Mouse (Mus musculus) hindbrain, embryonic 11.5 days (tissue): ENCODE results near the gene Lin52. TPM values are rescaled to one million over a fixed set of nuclear protein-coding genes. Genes with fewer than 3 reads are reported as not detected.

Experiments
- ATAC-seq: fragments of 200-750 bp; cut with Nextera tagmentation; 2 replicates; pipeline ENCODE4 v1.8.0; 2017; ENCODE audit warnings: mild to moderate bottlenecking, moderate TSS enrichment, moderate library complexity; ENCODE audit not compliant: low FRiP score
- DNase-seq: peaks from one replicate; pipeline ENCODE4 v3.0.0-alpha.2; 2015; ENCODE audit warnings: low spot score
- H3K27ac ChIP-seq: fragments of 300-500 bp; sonication (generic); 2 replicates; pipeline ENCODE4 v1.5.1; 2014; ENCODE audit warnings: mild to moderate bottlenecking, low read depth, low read length
- H3K27me3 ChIP-seq: fragments of 300-500 bp; sonication (generic); 2 replicates; pipeline ENCODE4 v1.6.1; 2014; ENCODE audit warnings: mild to moderate bottlenecking, low read length, moderate library complexity, mixed read lengths; ENCODE audit not compliant: control insufficient read depth, insufficient read depth
- H3K36me3 ChIP-seq: fragments of 300-500 bp; sonication (generic); 2 replicates; pipeline ENCODE4 v1.6.1; 2014; ENCODE audit warnings: mild to moderate bottlenecking, low read length, moderate library complexity, mixed read lengths; ENCODE audit not compliant: control insufficient read depth, insufficient read depth
- H3K4me1 ChIP-seq: fragments of 300-500 bp; sonication (generic); replicated peaks from 2 replicates; pipeline ENCODE4 v1.6.1; 2014; ENCODE audit warnings: low read length, mixed read lengths; ENCODE audit not compliant: control insufficient read depth, insufficient read depth
- H3K4me2 ChIP-seq: fragments of 300-500 bp; sonication (generic); replicated peaks from 2 replicates; pipeline ENCODE4 v1.6.1; 2014; ENCODE audit warnings: mild to moderate bottlenecking, low read depth, low read length
- H3K4me3 ChIP-seq: fragments of 300-500 bp; sonication (generic); 2 replicates; pipeline ENCODE4 v1.5.1; 2014; ENCODE audit warnings: low read depth, low read length
- H3K9ac ChIP-seq: fragments of 300-500 bp; sonication (generic); 2 replicates; pipeline ENCODE4 v1.6.1; 2014; ENCODE audit warnings: low read depth, low read length
- H3K9me3 ChIP-seq: fragments of 300-500 bp; sonication (generic); 2 replicates; pipeline ENCODE4 v1.6.1; 2016; ENCODE audit warnings: low read length; ENCODE audit not compliant: control insufficient read depth
- WGBS: fragments of 180-500 bp; shearing (Covaris S2); extraction: QIAGEN DNeasy Blood & Tissue Kit; methylation state at CpG from one replicate; pipeline ENCODE4 v1.1.7; 2014; 5-methylcytosine and 5-hydroxymethylcytosine counted together
- polyA plus RNA-seq: library from polyadenylated mRNA; unstranded; fragments of >200 nt; fragmentation: Nextera tagmentation; extraction: Ambion mirVana; gene quantifications from 2 replicates; pipeline ENCODE4 v1.2.1, GENCODE M21; 2014

Gene Lin52
- polyA plus RNA-seq, 1 experiment from 2014 or later: 32.8 TPM

DNA sequence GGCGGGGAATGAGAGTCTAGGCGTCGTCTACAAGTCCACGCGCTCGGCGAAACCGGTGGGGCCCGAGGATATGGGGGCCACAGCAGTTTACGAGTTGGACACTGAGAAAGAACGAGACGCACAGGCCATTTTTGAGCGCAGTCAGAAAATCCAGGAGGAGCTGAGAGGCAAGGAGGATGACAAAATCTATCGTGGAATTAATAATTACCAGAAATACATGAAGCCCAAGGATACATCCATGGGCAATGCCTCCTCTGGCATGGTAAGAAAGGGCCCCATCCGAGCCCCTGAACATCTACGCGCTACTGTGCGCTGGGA, 33.7 kb upstream of the Lin52 start:
- Histone ChIP-seq H3K9me3 (no peaks in the 10 kb centered on the region), H3K4me3 (peak overlapping the region; percentile 46), H3K4me1 (no peaks in the 10 kb centered on the region), H3K9ac (peak overlapping the region; percentile 61), H3K27ac (no peak overlapping the region), H3K36me3 (no peaks in the 10 kb centered on the region), H3K4me2 (peak overlapping the region; percentile 73), H3K27me3 (no peaks in the 10 kb centered on the region)
- no peak for DNase-seq
- WGBS: 36% methylated on average over 18 of the region's 18 CpGs
- ATAC-seq: no peak

DNA sequence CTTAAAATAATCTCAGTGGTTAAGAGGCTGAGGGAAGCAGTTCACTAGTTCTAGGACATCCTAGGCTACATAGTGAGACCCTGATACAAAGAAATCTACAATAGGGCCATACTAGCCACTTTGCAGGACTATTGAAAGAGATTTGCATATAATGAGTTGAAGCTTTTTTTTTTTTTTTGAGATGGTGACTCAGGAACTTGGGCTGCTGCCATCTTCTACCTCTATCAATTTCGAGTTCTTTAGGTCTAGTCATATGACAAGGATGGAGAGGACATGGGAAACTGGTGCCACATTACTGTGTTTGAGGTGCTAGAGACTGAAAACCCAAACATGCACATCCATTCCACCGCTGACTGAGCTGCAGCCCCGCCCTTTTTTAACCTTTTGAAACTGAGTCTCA, 27.2 kb upstream of the Lin52 start:
- Histone ChIP-seq H3K9ac (no peak overlapping the region), H3K36me3 (no peaks in the 10 kb centered on the region), H3K4me2 (no peak overlapping the region), H3K9me3 (no peaks in the 10 kb centered on the region), H3K4me1 (no peaks in the 10 kb centered on the region), H3K27me3 (no peaks in the 10 kb centered on the region), H3K27ac (no peak overlapping the region), H3K4me3 (no peak overlapping the region)
- WGBS: 57% methylated on average over 3 of the region's 3 CpGs
- ATAC-seq: no peak
- DNase-seq: no peak

- 91% methylated on average over 2 of the region's 2 CpGs for WGBS
- Histone ChIP-seq H3K4me1 (no peaks in the 10 kb centered on the region), H3K9ac (no peak overlapping the region), H3K27me3 (no peaks in the 10 kb centered on the region), H3K4me2 (no peak overlapping the region), H3K4me3 (no peak overlapping the region), H3K9me3 (no peaks in the 10 kb centered on the region), H3K27ac (no peak overlapping the region), H3K36me3 (no peaks in the 10 kb centered on the region)
- DNase-seq (no peak), ATAC-seq (no peak)
These were observed 21.4 kb upstream of the Lin52 start for GRCm38 (mm10) chr12:84429825-84430224.

DNA sequence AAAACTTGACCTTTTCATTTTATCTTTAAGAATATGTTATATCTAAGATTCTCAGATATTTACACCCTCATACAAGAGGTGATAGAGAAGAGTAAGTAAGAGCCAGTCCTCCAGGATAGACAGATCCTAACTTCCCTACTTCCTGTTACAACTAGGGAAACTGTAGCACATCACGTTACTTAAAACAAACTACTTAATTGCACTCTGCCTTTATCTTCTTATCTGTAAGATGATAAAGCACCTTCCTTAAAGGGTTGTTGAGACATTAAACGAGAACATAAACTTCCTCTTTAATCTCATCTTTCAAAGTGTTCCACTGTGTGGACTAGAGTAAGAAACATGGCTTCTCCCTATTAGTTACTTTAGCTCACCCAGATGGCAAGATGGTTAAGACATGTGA, 12.5 kb upstream of the Lin52 start:
- ATAC-seq: no peak
- H3K4me2 ChIP-seq: no peak overlapping the region
- H3K4me3 ChIP-seq: no peak overlapping the region
- H3K9me3 ChIP-seq: no peaks in the 10 kb centered on the region
- 82% methylated on average over 2 of the region's 2 CpGs for WGBS
- no peaks in the 10 kb centered on the region for H3K27me3 ChIP-seq
- no peaks in the 10 kb centered on the region for H3K36me3 ChIP-seq
- no peak for DNase-seq
- no peak overlapping the region for H3K27ac ChIP-seq
- no peak overlapping the region for H3K9ac ChIP-seq
- no peaks in the 10 kb centered on the region for H3K4me1 ChIP-seq

- DNase-seq (no peak), ATAC-seq (no peak)
- no peak overlapping the region for H3K9ac ChIP-seq
- no peaks in the 10 kb centered on the region for H3K27me3 ChIP-seq
- H3K4me1 ChIP-seq: no peaks in the 10 kb centered on the region
- WGBS: 76% methylated on average over 4 of the region's 4 CpGs
- no peak overlapping the region for H3K4me3 ChIP-seq
- no peak overlapping the region for H3K4me2 ChIP-seq
- no peaks in the 10 kb centered on the region for H3K9me3 ChIP-seq
- H3K36me3 ChIP-seq: no peaks in the 10 kb centered on the region
- no peak overlapping the region for H3K27ac ChIP-seq
These were observed 8.7 kb upstream of the Lin52 start for GRCm38 (mm10) chr12:84442526-84442925.

DNA sequence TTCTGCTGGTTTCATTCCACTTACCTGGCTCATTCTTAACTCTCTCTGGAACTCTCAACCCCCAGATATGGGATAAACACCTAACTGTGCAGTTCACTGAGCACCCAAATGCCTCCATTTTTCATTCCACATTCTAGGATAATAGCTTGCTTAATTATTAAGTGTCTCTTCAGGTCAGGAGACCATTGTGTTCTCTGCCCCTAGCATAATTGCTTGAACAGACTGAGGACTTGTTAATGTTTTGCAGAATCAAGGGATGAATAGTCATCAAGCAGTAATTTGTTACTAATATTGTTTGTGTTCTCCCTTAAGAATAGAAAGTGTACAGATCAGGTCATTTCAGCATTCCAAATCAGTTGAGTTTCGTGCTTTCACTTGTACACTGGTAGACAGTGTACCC, 3.8 kb upstream of the Lin52 start:
- Histone ChIP-seq H3K9ac (no peak overlapping the region), H3K4me1 (no peaks in the 10 kb centered on the region), H3K27me3 (no peaks in the 10 kb centered on the region), H3K27ac (no peak overlapping the region), H3K36me3 (no peaks in the 10 kb centered on the region), H3K9me3 (no peaks in the 10 kb centered on the region), H3K4me3 (no peak overlapping the region), H3K4me2 (no peak overlapping the region)
- DNase-seq (no peak), ATAC-seq (no peak)
- 63% methylated on average over 1 of the region's 1 CpGs for WGBS

DNA sequence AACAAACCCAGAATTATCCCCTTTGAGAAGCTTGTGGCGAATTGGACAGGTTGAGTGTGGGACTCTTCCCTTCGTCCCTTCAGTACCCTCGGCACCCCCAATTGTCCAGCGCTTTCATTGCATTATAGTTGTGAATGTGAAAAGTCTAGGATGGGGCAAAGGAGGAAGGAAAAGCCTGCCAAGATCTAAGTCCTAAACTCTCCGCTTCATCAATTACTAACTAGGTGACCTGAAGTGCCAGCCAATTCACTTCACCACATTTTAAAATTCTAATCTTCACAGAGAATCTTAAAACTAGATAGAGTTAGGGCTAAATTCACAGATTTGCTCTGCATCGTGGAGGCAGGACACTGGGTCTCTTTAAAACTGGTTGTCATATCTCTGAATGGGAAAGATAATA, 3.0 kb upstream of the Lin52 start:
- no peak overlapping the region for H3K4me3 ChIP-seq
- no peak overlapping the region for H3K27ac ChIP-seq
- H3K9me3 ChIP-seq: no peaks in the 10 kb centered on the region
- no peak overlapping the region for H3K9ac ChIP-seq
- H3K36me3 ChIP-seq: no peaks in the 10 kb centered on the region
- H3K4me1 ChIP-seq: no peaks in the 10 kb centered on the region; the same call in 1 of the 2 replicates
- DNase-seq: no peak
- 86% methylated on average over 6 of the region's 6 CpGs for WGBS
- no peak overlapping the region for H3K4me2 ChIP-seq
- no peak for ATAC-seq
- H3K27me3 ChIP-seq: no peaks in the 10 kb centered on the region

GRCm38 (mm10) chr12:84449887-84450286, 1.3 kb upstream of the Lin52 start:
- Histone ChIP-seq H3K27me3 (no peaks in the 10 kb centered on the region), H3K9me3 (no peaks in the 10 kb centered on the region), H3K9ac (no peak overlapping the region), H3K27ac (no peak overlapping the region), H3K4me1 (no peaks in the 10 kb centered on the region; the same call in 1 of the 2 replicates), H3K4me3 (no peak overlapping the region), H3K4me2 (peak overlapping the region; percentile 57), H3K36me3 (no peaks in the 10 kb centered on the region)
- WGBS: 47% methylated on average over 10 of the region's 10 CpGs
- DNase-seq (no peak), ATAC-seq (no peak)

DNA sequence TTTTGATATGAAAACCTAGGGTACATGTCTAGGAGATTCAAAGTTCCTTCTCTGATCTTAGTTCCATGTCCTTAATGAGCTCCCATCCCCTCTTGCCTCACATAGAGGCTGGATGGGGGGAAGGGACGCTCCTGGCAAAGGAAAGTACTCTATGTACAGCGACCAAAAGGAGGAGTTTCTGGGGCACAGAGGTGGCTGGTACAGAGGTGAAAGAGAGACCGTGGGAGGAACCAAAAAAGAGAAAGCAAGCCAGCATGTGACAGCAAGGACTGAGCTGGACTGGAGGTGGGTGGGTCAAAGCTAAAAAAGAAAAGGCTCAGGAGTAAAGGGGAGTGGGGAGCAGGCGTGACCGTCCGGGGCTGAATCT, 888 bp upstream of the Lin52 start:
- H3K27me3 ChIP-seq: no peaks in the 10 kb centered on the region
- DNase-seq (no peak), ATAC-seq (no peak)
- H3K36me3 ChIP-seq: no peaks in the 10 kb centered on the region
- H3K4me3 ChIP-seq: peak overlapping the region; percentile 47
- no peaks in the 10 kb centered on the region; the same call in 1 of the 2 replicates for H3K4me1 ChIP-seq
- H3K4me2 ChIP-seq: peak overlapping the region; percentile 57
- H3K9me3 ChIP-seq: no peaks in the 10 kb centered on the region
- peak overlapping the region; percentile 35; the same call in 1 of the 2 replicates for H3K9ac ChIP-seq
- 2% methylated on average over 6 of the region's 6 CpGs for WGBS
- H3K27ac ChIP-seq: no peak overlapping the region
